Mouse (Mus musculus) heart, adult 2 months (tissue): Measurements from ENCODE around the gene Arhgef25. TPM values are rescaled to one million over a fixed set of nuclear protein-coding genes. Genes with fewer than 3 reads are reported as not detected.

Experiments used
- DNase-seq, 2 experiments: peaks; one replicate each; pipeline ENCODE4 v3.0.0; 2021
- H3K27ac ChIP-seq: fragments of 200-600 bp; 2 replicates; pipeline ENCODE4 v1.8.1; 2022
- H3K27me3 ChIP-seq: fragments of 200-500 bp; 2 replicates; pipeline ENCODE4 v1.6.1; 2012; ENCODE audit warnings: mild to moderate bottlenecking, low read length, inconsistent platforms, mixed read lengths; ENCODE audit not compliant: control insufficient read depth, insufficient read depth
- H3K36me3 ChIP-seq: fragments of 200-500 bp; 2 replicates; pipeline ENCODE4 v1.6.1; 2012; ENCODE audit warnings: low read length, inconsistent platforms; ENCODE audit not compliant: control insufficient read depth, insufficient read depth
- H3K4me1 ChIP-seq: fragments of 200-500 bp; 2 replicates; pipeline ENCODE4 v1.6.1; 2011; ENCODE audit warnings: low read length; ENCODE audit not compliant: control insufficient read depth, insufficient read depth
- H3K4me3 ChIP-seq: fragments of 200-600 bp; 2 replicates; pipeline ENCODE4 v1.8.1; 2022
- H3K79me2 ChIP-seq: fragments of 200-500 bp; replicated peaks from 2 replicates; pipeline ENCODE4 v1.6.1; 2012; ENCODE audit warnings: mild to moderate bottlenecking, inconsistent platforms, low read length, moderate library complexity, mixed read lengths; ENCODE audit not compliant: control insufficient read depth, insufficient read depth
- H3K9ac ChIP-seq: fragments of 200-500 bp; 2 replicates; pipeline ENCODE4 v1.6.1; 2012; ENCODE audit warnings: low read depth, mild to moderate bottlenecking, control low read depth, inconsistent platforms, low read length, mixed read lengths
- CTCF ChIP-seq: fragments of 200-600 bp; IDR thresholded peaks from 2 replicates; pipeline ENCODE4 v1.8.1; 2022; ENCODE audit warnings: antibody characterized with exemption, mild to moderate bottlenecking, moderate library complexity
- EP300 ChIP-seq: fragments of 200-500 bp; IDR thresholded peaks from 2 replicates; pipeline ENCODE4 v1.6.1; 2011; ENCODE audit warnings: low read depth, low read length, control low read depth; ENCODE audit not compliant: insufficient read depth
- POLR2A ChIP-seq: fragments of 200-500 bp; IDR thresholded peaks from 2 replicates; pipeline ENCODE4 v1.6.1; 2011; ENCODE audit warnings: mild to moderate bottlenecking, low read depth, low read length, control low read depth; ENCODE audit not compliant: insufficient read depth
- WGBS: fragments of 180-500 bp; shearing (Covaris S2); methylation state at CpG from one replicate; pipeline ENCODE4 v1.1.7; 2018; 5-methylcytosine and 5-hydroxymethylcytosine counted together
- intact Hi-C: fragments of 180-260 bp; cut with DNase I; formaldehyde crosslinking; loops from one replicate; pipeline ENCODE4 v1.15.1; 2025
- polyA plus RNA-seq: library from polyadenylated mRNA; depleted of rRNA; stranded (reverse); fragments of >200 nt; gene quantifications from 2 replicates; pipeline ENCODE4 v1.2.3, GENCODE M21; 2012
- total RNA-seq, 2 experiments: library from RNA; stranded (reverse); gene quantifications; 2 replicates each; pipeline ENCODE4 v1.2.3; 2021

Arhgef25 gene
- total and polyA plus RNA-seq, 3 experiments: 9.8 to 18.2 (median 10.1) TPM

DNA sequence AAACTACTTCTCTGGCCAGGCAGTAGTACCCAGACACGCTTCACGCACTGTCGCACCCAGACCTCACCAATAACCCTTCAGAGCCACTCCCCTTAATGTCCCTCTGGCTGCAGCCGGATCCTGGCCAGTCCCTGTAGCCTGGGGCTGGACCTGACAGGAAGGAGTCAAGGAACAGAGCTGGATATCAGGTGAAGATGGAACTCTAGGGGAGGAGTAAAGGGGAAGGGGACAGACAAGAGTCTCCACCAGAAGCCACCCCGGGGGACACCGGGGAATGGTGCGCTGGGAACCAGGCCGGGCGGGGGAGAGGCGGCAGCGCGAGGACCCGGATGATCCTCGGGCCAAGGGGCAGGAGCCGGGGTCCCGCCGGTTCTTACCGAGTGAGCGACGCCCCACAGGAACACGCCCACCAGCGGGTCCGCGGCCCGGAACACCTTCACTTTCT is 21.1 kb upstream of the Arhgef25 start:
- WGBS: 1% methylated on average over 25 of the region's 25 CpGs
- no peaks in the 10 kb centered on the region for H3K36me3 ChIP-seq
- peak overlapping the region; percentile 73 for H3K9ac ChIP-seq
- TF ChIP-seq EP300: no peak
- TF ChIP-seq CTCF: no peak
- TF ChIP-seq POLR2A: no peak
- no peaks in the 10 kb centered on the region for H3K27me3 ChIP-seq
- intact Hi-C loops: loop anchor here (5.0 kb wide), 1 partner anchor 34 kb away; no protein-coding TSS in a partner anchor
- H3K4me3 ChIP-seq: peak overlapping the region; percentile 89
- no peak for DNase-seq
- peak overlapping the region; percentile 70 for H3K27ac ChIP-seq
- no peaks in the 10 kb centered on the region; the same call in 1 of the 2 replicates for H3K79me2 ChIP-seq
- peaks cover 4% of the 10 kb centered on the region for H3K4me1 ChIP-seq

DNA sequence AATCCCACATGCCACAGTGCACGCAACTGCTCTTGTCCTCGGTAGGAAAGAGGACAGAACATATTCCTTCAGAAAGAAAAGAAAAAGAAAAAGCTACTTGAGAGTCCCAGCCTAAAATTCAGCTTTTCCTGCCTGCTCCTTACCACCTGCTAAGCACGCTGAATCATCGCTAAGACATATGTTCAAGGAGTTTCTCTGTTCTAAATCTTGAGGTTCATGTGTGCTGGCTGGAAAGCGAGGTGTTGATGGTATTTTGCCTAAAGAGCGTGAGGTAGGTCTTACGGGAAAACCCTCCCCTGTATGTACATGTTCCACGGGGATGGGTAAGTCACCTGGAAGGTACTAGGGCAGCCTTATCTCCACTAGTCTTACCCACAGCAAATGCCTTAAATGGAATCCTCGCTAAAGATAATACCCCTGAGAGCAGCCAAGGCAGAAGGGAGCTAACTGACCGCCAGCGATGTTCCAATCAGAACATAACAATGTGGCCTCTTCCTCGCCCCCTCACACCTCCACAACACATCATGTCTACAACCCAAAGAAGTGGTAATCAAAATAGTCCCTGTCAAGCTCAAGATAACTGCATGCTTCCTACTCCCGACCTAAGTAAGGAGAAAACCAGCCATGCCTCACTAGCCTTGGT is 20.2 kb upstream of the Arhgef25 start:
- Histone ChIP-seq H3K4me1 (peaks cover 4% of the 10 kb centered on the region), H3K79me2 (no peaks in the 10 kb centered on the region; the same call in 1 of the 2 replicates), H3K9ac (peak overlapping the region; percentile 10; the same call in 1 of the 2 replicates), H3K27me3 (no peaks in the 10 kb centered on the region), H3K36me3 (no peaks in the 10 kb centered on the region), H3K27ac (no peak overlapping the region), H3K4me3 (no peak overlapping the region; the same call in 1 of the 2 replicates)
- no peak for TF ChIP-seq POLR2A
- no peak for TF ChIP-seq CTCF
- TF ChIP-seq EP300: no peak
- DNase-seq: no peak
- WGBS: 80% methylated on average over 13 of the region's 13 CpGs
- intact Hi-C loops: loop anchor here (5.0 kb wide), 1 partner anchor 33 kb away; no protein-coding TSS in a partner anchor

DNA sequence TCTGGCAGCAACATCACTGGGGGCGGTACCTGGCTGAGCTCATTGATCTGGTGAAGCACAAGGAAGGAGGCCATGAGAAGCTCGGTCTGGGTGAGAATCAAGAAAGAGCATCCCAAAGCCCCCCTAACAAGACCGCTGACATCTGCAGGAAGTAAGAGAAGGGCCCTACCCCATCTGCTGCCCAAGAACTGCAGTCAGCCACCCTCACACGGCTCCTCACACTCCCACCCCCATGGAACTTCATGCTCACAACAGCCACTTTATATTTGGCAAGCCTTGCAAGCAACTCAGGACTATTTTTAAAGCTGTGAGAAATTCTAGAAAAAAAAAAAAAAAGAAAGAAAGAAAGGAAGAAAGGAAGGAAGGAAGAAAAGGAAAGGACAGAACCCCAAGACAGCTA is 19.0 kb upstream of the Arhgef25 start:
- no peak for DNase-seq
- Histone ChIP-seq H3K4me1 (peaks cover 4% of the 10 kb centered on the region), H3K79me2 (no peaks in the 10 kb centered on the region; the same call in 1 of the 2 replicates), H3K27ac (no peak overlapping the region), H3K4me3 (no peak overlapping the region), H3K36me3 (no peaks in the 10 kb centered on the region), H3K9ac (no peak overlapping the region), H3K27me3 (no peaks in the 10 kb centered on the region)
- intact Hi-C loops: no loop called here
- 58% methylated on average over 4 of the region's 4 CpGs for WGBS
- TF ChIP-seq EP300 (no peak), CTCF (no peak), POLR2A (no peak)

DNA sequence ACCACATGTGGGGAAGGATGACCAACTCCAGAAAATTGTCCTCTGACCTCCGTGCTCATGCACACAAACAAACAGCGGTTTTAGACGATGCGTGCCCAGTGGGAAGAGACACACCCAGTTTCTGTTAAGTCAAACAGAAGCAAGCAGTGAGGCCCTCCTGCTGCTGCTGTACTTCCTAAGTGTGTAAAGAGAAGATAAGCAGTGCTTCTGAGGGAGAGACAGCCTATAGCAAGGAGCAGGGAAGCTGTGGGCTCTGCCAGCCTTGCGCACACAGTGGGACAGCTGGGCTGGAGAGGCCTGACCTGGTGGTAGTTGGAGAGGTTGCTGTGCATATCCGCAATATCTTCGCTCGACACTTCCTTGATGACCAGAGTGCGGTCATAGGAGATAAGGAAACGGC is 15.5 kb upstream of the Arhgef25 start:
- Histone ChIP-seq H3K36me3 (no peaks in the 10 kb centered on the region), H3K27me3 (no peaks in the 10 kb centered on the region), H3K9ac (no peak overlapping the region), H3K79me2 (no peaks in the 10 kb centered on the region; the same call in 1 of the 2 replicates), H3K4me3 (no peak overlapping the region), H3K27ac (no peak overlapping the region), H3K4me1 (peaks cover under 1% of the 10 kb centered on the region)
- WGBS: 67% methylated on average over 10 of the region's 10 CpGs
- intact Hi-C loops: no loop called here
- TF ChIP-seq CTCF: no peak
- no peak for TF ChIP-seq EP300
- DNase-seq: no peak

DNA sequence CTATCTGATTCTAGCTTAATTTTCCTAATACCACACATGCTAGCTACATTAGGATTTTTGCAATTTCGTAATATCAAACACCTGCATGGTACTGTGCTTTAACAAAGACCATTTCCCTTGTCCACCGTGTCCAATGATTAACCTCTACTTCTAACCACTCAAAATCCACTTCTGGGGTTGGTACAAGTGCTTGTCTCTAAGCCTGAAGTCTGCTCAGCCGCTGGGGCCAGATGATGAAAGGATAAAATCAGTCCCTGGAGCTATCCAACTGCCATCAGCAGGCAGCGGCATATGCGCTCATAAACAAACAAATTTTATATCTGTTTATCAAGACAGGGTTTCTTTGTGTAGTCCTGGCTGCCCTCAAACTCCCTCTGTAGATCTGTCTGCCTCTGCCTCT is 14.7 kb upstream of the Arhgef25 start:
- TF ChIP-seq POLR2A: no peak
- no peak for TF ChIP-seq EP300
- Histone ChIP-seq H3K4me3 (no peak overlapping the region), H3K27me3 (no peaks in the 10 kb centered on the region), H3K9ac (no peak overlapping the region), H3K27ac (no peak overlapping the region), H3K4me1 (no peaks in the 10 kb centered on the region), H3K36me3 (no peaks in the 10 kb centered on the region), H3K79me2 (no peaks in the 10 kb centered on the region)
- intact Hi-C loops: no loop called here
- 93% methylated on average over 5 of the region's 5 CpGs for WGBS
- no peak for DNase-seq

DNA sequence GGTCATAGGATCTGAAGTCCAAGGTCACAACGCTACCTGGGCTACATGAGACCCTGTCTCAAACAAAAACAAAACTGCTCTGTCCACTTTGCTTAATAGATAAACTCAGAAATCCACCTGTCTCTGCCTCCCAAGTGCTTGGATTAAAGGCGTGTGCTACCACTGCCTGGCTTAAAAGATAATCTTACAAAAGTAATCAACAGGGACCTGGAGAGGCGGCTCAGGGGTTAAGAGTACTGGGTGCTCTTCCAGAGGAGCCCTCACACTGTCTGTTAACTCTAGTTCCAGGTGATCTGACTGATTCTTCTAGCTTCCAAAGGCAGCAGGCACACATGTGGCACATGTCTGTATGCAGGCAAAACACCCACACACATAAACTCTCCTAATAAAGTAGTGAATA is 13.2 kb upstream of the Arhgef25 start:
- Histone ChIP-seq H3K79me2 (no peaks in the 10 kb centered on the region), H3K4me1 (no peaks in the 10 kb centered on the region), H3K27me3 (no peaks in the 10 kb centered on the region), H3K36me3 (no peaks in the 10 kb centered on the region), H3K9ac (no peak overlapping the region), H3K27ac (no peak overlapping the region), H3K4me3 (no peak overlapping the region)
- intact Hi-C loops: no loop called here
- WGBS: 93% methylated on average over 3 of the region's 3 CpGs
- TF ChIP-seq CTCF (no peak), POLR2A (no peak), EP300 (no peak)
- no peak for DNase-seq
